Mouse (Mus musculus): ENCODE measurements around the gene Cacna1e. TPM values are rescaled to one million over a fixed set of nuclear protein-coding genes. Genes with fewer than 3 reads are reported as not detected.

Cacna1e gene
- polyA plus RNA-seq, 1 experiment = 51.9 TPM

DNA sequence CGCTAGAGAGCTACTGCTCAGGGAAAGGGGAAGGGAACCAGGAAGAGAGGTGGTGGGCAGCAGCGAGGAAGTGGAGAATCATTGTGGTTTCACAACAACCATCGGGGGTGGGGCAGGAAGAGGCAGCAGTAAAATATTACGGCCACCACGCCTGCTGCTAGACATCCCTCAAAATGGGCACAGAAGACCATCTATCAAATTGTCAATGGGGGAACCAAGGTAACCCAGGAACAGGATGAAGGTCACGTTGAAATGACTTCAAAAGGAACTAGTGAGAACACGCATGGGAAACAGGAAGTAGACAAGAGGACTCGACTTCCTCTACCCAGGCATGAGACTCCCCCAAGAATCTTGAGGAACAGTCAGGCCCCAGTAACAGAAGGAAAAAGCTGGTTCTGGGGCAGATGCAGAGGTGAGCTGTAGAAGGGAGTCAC lies 89.8 kb downstream of the Cacna1e start:
- WGBS = 90% methylated on average over 8 of the region's 8 CpGs
- Histone ChIP-seq H3K27ac (ENCODE audit: insufficient read depth, low read length) (no peak overlapping the region), H3K4me3 (replicated peaks; ENCODE audit: insufficient read depth, low read depth, low read length) (no peak overlapping the region), H3K27me3 (ENCODE audit: control insufficient read depth, insufficient read depth, low read length) (no peaks in the 10 kb centered on the region), H3K4me1 (ENCODE audit: control insufficient read depth, insufficient read depth, low read length) (peaks cover 38% of the 10 kb centered on the region)
- no peak for TF ChIP-seq CTCF (IDR thresholded peaks at IDR 0.05; ENCODE audit: borderline replicate concordance, insufficient read depth, low read depth, low read length)
- TF ChIP-seq POLR2A (IDR thresholded peaks at IDR 0.05; ENCODE audit: borderline replicate concordance, insufficient read depth, low read length) = no peak
- DNase-seq = no peak

DNA sequence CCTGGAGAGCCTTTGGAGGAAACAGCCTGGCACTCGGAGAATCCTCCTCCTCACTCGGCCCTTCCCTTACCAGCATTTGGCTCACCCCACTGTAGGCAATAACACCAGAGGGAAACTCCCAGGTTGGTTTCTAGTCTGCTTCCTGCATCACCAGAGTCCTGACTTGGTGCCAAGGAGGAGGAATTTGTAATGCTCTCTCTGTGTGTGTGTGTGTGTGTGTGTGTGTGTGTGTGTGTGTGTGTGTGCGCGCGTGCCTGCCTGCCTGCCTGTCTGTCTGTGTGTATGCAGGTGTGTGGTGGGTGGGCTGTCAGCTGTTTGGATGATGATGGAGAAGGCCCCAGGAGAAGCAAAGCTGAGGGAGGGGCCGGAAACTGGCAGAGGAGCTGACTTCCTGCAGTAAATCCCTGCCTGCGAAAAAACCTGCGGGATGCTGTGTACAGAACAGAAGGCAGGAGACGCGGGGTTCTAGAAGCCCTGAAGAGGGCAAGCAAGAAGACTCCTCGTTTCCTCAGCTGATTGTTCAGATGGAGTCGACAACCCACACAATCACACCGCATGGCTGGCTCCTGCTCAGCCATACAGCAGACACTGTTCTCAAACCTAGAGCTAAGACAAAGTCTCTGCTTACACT lies 92.6 kb downstream of the Cacna1e start:
- peak overlapping the region; percentile 93 for H3K27ac ChIP-seq (ENCODE audit: insufficient read depth, low read length)
- no peak for TF ChIP-seq POLR2A (IDR thresholded peaks at IDR 0.05; ENCODE audit: borderline replicate concordance, insufficient read depth, low read length)
- TF ChIP-seq CTCF (IDR thresholded peaks at IDR 0.05; ENCODE audit: borderline replicate concordance, insufficient read depth, low read depth, low read length) = no peak
- H3K27me3 ChIP-seq (ENCODE audit: control insufficient read depth, insufficient read depth, low read length) = no peaks in the 10 kb centered on the region
- peak; percentile 82 to 89 for DNase-seq
- H3K4me1 ChIP-seq (ENCODE audit: control insufficient read depth, insufficient read depth, low read length) = peaks cover 38% of the 10 kb centered on the region
- 7% methylated on average over 13 of the region's 13 CpGs for WGBS
- H3K4me3 ChIP-seq (replicated peaks; ENCODE audit: insufficient read depth, low read depth, low read length) = no peak overlapping the region

DNA sequence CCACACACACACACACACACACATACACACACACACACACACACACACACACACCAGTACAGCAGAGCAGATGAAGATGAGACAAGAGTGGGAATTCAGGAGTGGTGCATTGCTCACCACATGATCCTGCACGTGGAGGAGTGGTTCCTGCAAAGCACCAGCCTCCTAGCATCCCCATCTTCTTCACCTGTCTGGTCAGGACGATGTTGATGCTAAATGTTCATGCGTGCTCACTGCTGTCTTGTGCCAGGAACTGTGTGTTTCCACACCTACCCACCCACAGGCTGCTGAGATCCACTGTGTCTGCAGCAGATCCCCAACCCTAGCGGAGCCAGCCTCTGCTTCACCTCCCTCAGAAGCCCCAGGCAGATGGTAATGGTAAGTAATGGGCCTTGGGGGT lies 95.8 kb downstream of the Cacna1e start:
- Histone ChIP-seq H3K4me1 (ENCODE audit: control insufficient read depth, insufficient read depth, low read length) (peaks cover 54% of the 10 kb centered on the region), H3K27me3 (ENCODE audit: control insufficient read depth, insufficient read depth, low read length) (no peaks in the 10 kb centered on the region), H3K27ac (ENCODE audit: insufficient read depth, low read length) (no peak overlapping the region), H3K4me3 (replicated peaks; ENCODE audit: insufficient read depth, low read depth, low read length) (no peak overlapping the region)
- 48% methylated on average over 4 of the region's 4 CpGs for WGBS
- TF ChIP-seq CTCF (IDR thresholded peaks at IDR 0.05; ENCODE audit: borderline replicate concordance, insufficient read depth, low read depth, low read length) = no peak
- no peak for TF ChIP-seq POLR2A (IDR thresholded peaks at IDR 0.05; ENCODE audit: borderline replicate concordance, insufficient read depth, low read length)
- peak in 1 of 2 experiments; percentile 23 for DNase-seq

DNA sequence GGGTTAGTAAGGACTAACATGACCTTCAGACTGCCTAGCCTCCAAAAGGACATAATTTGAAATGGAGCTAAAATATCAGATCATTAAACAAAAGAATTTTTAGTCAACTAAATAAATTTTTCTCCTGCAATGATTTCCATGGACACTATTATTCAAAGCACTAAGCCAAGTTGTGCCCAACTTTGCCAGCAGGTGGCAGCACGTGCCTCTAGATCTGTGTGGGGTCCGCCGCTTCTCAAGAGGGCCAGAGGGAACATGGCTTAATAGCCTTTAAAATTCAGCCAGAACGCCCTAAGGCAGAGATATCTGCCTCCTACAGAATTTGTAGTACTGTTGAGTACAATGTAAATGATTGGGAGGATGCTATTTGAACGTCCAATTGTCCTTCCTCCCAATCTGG lies 96.2 kb downstream of the Cacna1e start:
- Histone ChIP-seq H3K4me3 (replicated peaks; ENCODE audit: insufficient read depth, low read depth, low read length) (no peak overlapping the region), H3K27ac (ENCODE audit: insufficient read depth, low read length) (no peak overlapping the region), H3K4me1 (ENCODE audit: control insufficient read depth, insufficient read depth, low read length) (peaks cover 54% of the 10 kb centered on the region), H3K27me3 (ENCODE audit: control insufficient read depth, insufficient read depth, low read length) (no peaks in the 10 kb centered on the region)
- peak; percentile 76 to 86 for DNase-seq
- TF ChIP-seq CTCF (IDR thresholded peaks at IDR 0.05; ENCODE audit: borderline replicate concordance, insufficient read depth, low read depth, low read length) (peak; percentile 85), POLR2A (IDR thresholded peaks at IDR 0.05; ENCODE audit: borderline replicate concordance, insufficient read depth, low read length) (no peak)
- 4% methylated on average over 5 of the region's 5 CpGs for WGBS

DNA sequence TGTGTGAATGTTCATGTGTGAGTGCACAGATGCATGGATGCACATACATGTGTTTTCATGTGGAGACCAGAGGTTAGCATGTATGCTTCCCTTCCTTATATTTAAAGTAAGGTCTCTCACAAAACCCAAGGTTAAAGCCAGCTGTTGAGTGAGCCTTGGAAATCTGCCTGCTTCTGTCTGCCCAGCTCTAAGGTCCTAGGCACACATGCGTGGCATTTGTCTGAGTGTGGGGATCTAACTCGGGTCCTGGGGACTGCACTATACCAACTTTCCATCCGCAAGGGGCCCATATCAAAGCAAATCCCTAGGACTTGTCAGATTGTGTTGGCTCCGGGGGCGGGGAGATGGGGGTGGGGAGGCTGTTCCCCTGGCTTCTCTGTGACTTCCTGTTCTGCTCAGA lies 96.9 kb downstream of the Cacna1e start:
- Histone ChIP-seq H3K27me3 (ENCODE audit: control insufficient read depth, insufficient read depth, low read length) (no peaks in the 10 kb centered on the region), H3K27ac (ENCODE audit: insufficient read depth, low read length) (no peak overlapping the region), H3K4me1 (ENCODE audit: control insufficient read depth, insufficient read depth, low read length) (peaks cover 49% of the 10 kb centered on the region), H3K4me3 (replicated peaks; ENCODE audit: insufficient read depth, low read depth, low read length) (no peak overlapping the region)
- DNase-seq = no peak
- TF ChIP-seq CTCF (IDR thresholded peaks at IDR 0.05; ENCODE audit: borderline replicate concordance, insufficient read depth, low read depth, low read length) (no peak), POLR2A (IDR thresholded peaks at IDR 0.05; ENCODE audit: borderline replicate concordance, insufficient read depth, low read length) (no peak)
- 67% methylated on average over 5 of the region's 5 CpGs for WGBS

DNA sequence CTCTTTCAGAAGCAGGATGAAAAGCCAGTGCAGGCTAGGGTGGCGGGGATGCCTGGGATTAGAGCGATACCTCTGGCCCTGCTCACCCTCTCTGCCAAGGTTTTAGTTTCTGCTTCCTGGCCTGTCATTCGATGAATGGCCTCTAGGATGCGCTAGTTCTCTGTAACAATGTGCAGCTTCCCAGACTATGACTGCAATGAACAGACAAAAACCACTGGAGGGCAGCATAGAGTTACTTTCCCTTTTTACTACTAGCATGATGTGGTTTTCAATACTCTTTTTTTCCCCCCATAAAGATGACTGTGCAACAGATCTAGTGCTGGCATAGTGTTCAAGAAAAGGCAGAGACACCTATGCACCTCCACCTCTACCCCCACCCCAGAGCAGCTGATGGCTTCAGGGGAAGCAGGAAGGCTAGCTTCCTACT lies 98.0 kb downstream of the Cacna1e start:
- peak; percentile 82 to 87 for DNase-seq
- TF ChIP-seq POLR2A (IDR thresholded peaks at IDR 0.05; ENCODE audit: borderline replicate concordance, insufficient read depth, low read length) (no peak), CTCF (IDR thresholded peaks at IDR 0.05; ENCODE audit: borderline replicate concordance, insufficient read depth, low read depth, low read length) (peak; percentile 98)
- no peak overlapping the region for H3K27ac ChIP-seq (ENCODE audit: insufficient read depth, low read length)
- 0% methylated on average over 4 of the region's 4 CpGs for WGBS
- no peaks in the 10 kb centered on the region for H3K27me3 ChIP-seq (ENCODE audit: control insufficient read depth, insufficient read depth, low read length)
- H3K4me1 ChIP-seq (ENCODE audit: control insufficient read depth, insufficient read depth, low read length) = peaks cover 40% of the 10 kb centered on the region
- no peak overlapping the region for H3K4me3 ChIP-seq (replicated peaks; ENCODE audit: insufficient read depth, low read depth, low read length)

DNA sequence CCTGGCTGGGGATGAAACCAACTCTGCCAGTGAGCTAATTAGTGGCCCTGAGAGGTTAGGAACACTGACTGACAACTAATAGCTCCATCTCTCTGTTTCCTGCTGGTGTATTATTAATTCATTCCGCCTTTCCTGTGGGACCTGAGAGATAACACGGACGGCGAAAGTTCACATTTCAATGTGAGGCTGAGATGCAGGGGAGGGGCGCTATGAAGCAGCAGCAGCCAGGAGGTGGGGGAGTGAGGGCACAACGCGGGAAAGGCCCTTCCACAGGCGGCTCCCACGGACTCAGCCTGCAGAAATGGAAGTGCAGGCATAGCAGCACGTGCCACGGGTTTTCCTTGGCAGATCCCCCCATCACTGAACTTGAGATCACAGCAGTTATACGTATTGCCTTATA lies 99.4 kb downstream of the Cacna1e start:
- H3K4me3 ChIP-seq (replicated peaks; ENCODE audit: insufficient read depth, low read depth, low read length) = no peak overlapping the region
- TF ChIP-seq CTCF (IDR thresholded peaks at IDR 0.05; ENCODE audit: borderline replicate concordance, insufficient read depth, low read depth, low read length) (no peak), POLR2A (IDR thresholded peaks at IDR 0.05; ENCODE audit: borderline replicate concordance, insufficient read depth, low read length) (no peak)
- H3K4me1 ChIP-seq (ENCODE audit: control insufficient read depth, insufficient read depth, low read length) = peaks cover 30% of the 10 kb centered on the region
- H3K27ac ChIP-seq (ENCODE audit: insufficient read depth, low read length) = no peak overlapping the region
- no peaks in the 10 kb centered on the region for H3K27me3 ChIP-seq (ENCODE audit: control insufficient read depth, insufficient read depth, low read length)
- peak in 1 of 2 experiments; percentile 32 for DNase-seq
- 46% methylated on average over 12 of the region's 12 CpGs for WGBS

DNA sequence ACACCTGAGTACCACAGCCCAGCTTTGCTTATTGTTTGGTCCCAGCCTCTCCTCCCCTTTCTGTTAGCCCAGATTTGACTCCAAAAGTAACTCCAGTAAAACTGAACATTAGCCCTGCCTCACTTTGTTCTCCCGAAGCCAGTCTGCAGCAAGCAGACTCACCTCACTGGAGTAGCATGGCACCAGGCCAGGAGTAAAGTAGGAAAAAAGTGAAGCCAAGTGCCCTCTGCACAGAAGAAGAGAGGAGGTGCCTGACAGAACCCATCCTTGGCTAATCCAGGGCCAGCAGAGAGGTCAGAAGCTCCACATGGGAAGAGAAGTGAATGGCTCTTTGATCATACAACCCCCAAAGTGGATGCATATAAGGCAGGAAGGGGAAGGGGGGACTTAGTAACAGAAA lies 100.8 kb downstream of the Cacna1e start:
- no peak overlapping the region for H3K4me3 ChIP-seq (replicated peaks; ENCODE audit: insufficient read depth, low read depth, low read length)

More for the DNA sequence above, 100.8 kb downstream of the Cacna1e start:
- TF ChIP-seq POLR2A (IDR thresholded peaks at IDR 0.05; ENCODE audit: borderline replicate concordance, insufficient read depth, low read length) = no peak
- no peak for TF ChIP-seq CTCF (IDR thresholded peaks at IDR 0.05; ENCODE audit: borderline replicate concordance, insufficient read depth, low read depth, low read length)
- Histone ChIP-seq H3K27ac (ENCODE audit: insufficient read depth, low read length) (no peak overlapping the region), H3K27me3 (ENCODE audit: control insufficient read depth, insufficient read depth, low read length) (no peaks in the 10 kb centered on the region), H3K4me1 (ENCODE audit: control insufficient read depth, insufficient read depth, low read length) (peaks cover 22% of the 10 kb centered on the region)
- no peak for DNase-seq
- WGBS = 41% methylated on average over 1 of the region's 1 CpGs
